Mouse (Mus musculus) liver, adult 10 weeks (tissue): Measurements from ENCODE around the gene Plac1. TPM values are rescaled to one million over a fixed set of nuclear protein-coding genes. Genes with fewer than 3 reads are reported as not detected.

Experiments
- polyA plus RNA-seq: library from polyadenylated mRNA; stranded (reverse); fragments of 350-450 nt; fragmentation: Illumina TruSeq; extraction: RNeasy Lipid Tissue Mini Kit (QIAGEN cat#74804); gene quantifications from one replicate; pipeline ENCODE4 v1.2.3, GENCODE M21; 2014; ENCODE audit warnings: low read depth, low replicate concordance

Gene Plac1
- not detected for polyA plus RNA-seq

DNA sequence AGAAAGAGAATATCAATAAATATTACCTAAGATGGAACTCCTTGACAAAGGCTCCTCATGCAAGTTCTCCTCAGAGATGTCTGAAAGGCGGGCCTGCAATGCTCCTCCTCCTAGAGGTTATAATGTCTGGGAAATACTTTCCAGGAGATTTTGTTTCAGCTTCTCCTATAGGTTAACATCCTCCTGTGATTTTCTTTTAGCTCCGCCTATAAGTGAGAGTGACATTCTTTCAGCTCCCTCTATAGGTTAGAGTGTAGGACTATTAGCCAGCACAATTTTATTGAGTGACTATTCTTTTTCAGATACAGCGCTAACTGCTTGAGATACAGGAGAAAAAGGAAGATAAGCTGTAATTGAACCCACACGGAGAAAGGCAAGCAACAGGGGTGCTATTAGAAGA is at the start of gene Plac1:
TSS of gene Plac1 (minus strand) at position 101 of the 400 bp plus-strand sequence.

DNA sequence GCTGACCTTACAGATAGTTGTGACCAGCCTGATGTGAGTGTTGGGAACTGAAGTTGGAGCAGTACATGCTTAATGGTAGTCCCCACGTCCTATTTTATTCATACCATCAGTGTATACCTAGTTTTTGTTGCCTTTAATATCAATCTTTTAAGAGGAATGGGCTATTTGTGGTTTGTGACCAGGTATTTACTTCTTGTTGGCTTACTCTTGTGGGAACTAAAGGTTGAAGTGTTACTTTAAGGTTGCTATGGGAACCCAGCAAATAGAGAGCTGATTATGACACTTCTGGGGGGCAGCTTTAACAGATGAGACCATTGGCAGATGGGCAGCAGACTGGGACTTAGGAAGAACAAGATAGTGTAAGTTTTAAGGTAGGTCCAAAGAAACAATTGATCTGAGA is 33.2 kb upstream of the Plac1 start, which contains the start of gene Fam122c:
TSS of gene Fam122c (plus strand) at position 301 of the 400 bp plus-strand sequence.

DNA sequence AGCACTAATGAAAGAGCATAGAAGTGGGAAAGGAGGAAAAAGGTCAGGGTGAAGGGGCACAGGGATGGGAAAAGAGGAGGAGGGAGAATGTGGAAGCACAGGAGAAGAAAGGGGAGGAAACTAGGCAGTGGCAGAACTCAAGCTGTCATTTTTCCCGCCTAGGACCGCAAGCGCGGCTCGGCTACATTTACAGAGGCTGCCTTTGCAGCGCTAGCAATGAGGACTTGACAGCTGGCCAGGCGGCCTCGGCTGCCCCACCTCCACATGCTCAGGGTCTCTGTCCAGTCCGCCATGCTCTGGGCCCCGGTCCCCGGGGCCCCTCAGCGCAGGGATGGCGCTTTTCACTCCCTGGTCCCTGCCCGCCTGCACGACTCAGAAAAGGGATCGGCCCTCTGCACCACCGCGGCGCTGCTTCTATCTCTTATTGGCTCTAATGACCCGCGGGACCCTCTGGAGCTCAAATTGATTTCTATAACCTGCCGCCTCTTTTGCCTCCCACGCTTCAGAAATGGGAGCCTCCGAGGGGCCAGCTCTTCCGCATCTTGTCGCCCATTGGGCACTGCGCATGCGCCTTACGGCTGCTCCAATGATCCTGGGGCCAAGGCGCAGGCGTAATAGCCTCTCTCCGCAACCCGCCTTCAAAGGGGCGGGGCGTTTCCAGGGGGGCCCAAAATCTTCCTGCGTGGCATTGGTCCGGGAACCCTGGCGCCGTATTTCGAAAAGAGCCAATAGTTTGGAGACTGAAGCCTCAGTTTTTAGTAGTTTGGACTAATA is 29.6 kb upstream of the Plac1 start, which contains the start of gene Fam122b:
TSS of gene Fam122b (minus strand) at position 517 of the 774 bp plus-strand sequence.

Other genes with a start within 250 kb of the Plac1 start
- gene Fam122b, start 29.7 kb upstream of the Plac1 start, polyA plus RNA-seq: 4.5 TPM
- gene Fam122c, start 33.3 kb upstream of the Plac1 start, polyA plus RNA-seq: not detected
- gene Mospd1, start 130.4 kb upstream of the Plac1 start, polyA plus RNA-seq: 31.6 TPM
- not detected for gene Etd, start 194.8 kb upstream of the Plac1 start, polyA plus RNA-seq